Mouse (Mus musculus) intestine, embryonic 14.5 days (tissue): ENCODE results near the gene Snx6. TPM values are rescaled to one million over a fixed set of nuclear protein-coding genes. Genes with fewer than 3 reads are reported as not detected.

ENCODE experiments used
- ATAC-seq: fragments of 200-750 bp; cut with Nextera tagmentation; replicated peaks from 2 replicates; pipeline ENCODE4 v1.8.0; 2017; ENCODE audit warnings: low read depth, moderate number of reproducible peaks, moderate TSS enrichment, moderate library complexity; ENCODE audit not compliant: low FRiP score, low TSS enrichment
- DNase-seq: peaks from one replicate; pipeline ENCODE4 v3.0.0-alpha.2; 2018; ENCODE audit warnings: low spot score
- H3K27ac ChIP-seq: fragments of 300-500 bp; sonication (generic); 2 replicates; pipeline ENCODE4 v1.5.1; 2014; ENCODE audit warnings: low read depth, mild to moderate bottlenecking, control low read depth
- H3K27me3 ChIP-seq: fragments of 300-500 bp; sonication (generic); replicated peaks from 2 replicates; pipeline ENCODE4 v1.6.1; 2014; ENCODE audit warnings: low read length, control low read depth; ENCODE audit not compliant: control insufficient read depth, insufficient read depth
- H3K36me3 ChIP-seq: fragments of 300-500 bp; sonication (generic); 2 replicates; pipeline ENCODE4 v1.6.1; 2014; ENCODE audit warnings: low read length, control low read depth; ENCODE audit not compliant: control insufficient read depth, insufficient read depth
- H3K4me1 ChIP-seq: fragments of 300-500 bp; sonication (generic); replicated peaks from 2 replicates; pipeline ENCODE4 v1.6.1; 2014; ENCODE audit warnings: low read length, control low read depth, mixed read lengths; ENCODE audit not compliant: control insufficient read depth, insufficient read depth
- H3K4me2 ChIP-seq: fragments of 300-500 bp; sonication (generic); 2 replicates; pipeline ENCODE4 v1.6.1; 2014; ENCODE audit warnings: low read length
- H3K4me3 ChIP-seq: fragments of 300-500 bp; sonication (generic); 2 replicates; pipeline ENCODE4 v1.5.1; 2014; ENCODE audit warnings: low read depth, low read length, control low read depth, mixed read lengths
- H3K9ac ChIP-seq: fragments of 300-500 bp; sonication (generic); 2 replicates; pipeline ENCODE4 v1.6.1; 2014; ENCODE audit warnings: mild to moderate bottlenecking, low read length
- H3K9me3 ChIP-seq: fragments of 300-500 bp; sonication (generic); 2 replicates; pipeline ENCODE4 v1.6.1; 2016; ENCODE audit warnings: low read length, control low read depth; ENCODE audit not compliant: control insufficient read depth
- WGBS: fragments of 180-500 bp; shearing (Covaris S2); extraction: QIAGEN DNeasy Blood & Tissue Kit; methylation state at CpG from one replicate; pipeline ENCODE4 v1.1.7; 2014; 5-methylcytosine and 5-hydroxymethylcytosine counted together
- polyA plus RNA-seq: library from polyadenylated mRNA; unstranded; fragments of >200 nt; fragmentation: Nextera tagmentation; extraction: Ambion mirVana; gene quantifications from 2 replicates; pipeline ENCODE4 v1.2.1, GENCODE M21; 2014

The Snx6 gene
- polyA plus RNA-seq, 1 experiment from 2014 or later: 178 TPM

DNA sequence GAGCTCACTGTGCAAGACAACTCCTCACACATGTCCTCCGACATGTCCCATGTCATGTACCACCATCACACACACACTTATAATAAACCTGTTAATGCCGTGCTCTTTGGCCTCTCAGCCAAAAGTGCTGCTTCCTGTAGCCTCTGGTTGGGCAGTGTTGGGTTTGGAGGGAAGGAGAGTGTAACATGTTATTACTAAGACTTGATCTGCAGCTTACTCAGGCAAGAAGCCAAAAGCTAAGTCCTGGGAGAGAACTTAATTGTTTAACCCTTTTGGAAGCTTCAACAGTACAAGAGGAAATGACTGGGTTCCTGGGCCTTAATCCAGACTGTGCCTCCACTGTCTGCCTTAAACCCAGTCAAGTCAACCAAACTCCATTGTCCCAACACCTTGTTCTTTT lies 14.6 kb upstream of the Snx6 start:
- H3K4me3 ChIP-seq: no peak overlapping the region
- H3K9ac ChIP-seq: no peak overlapping the region
- DNase-seq: no peak
- WGBS: 65% methylated on average over 2 of the region's 2 CpGs
- no peak overlapping the region for H3K27ac ChIP-seq
- no peaks in the 10 kb centered on the region for H3K27me3 ChIP-seq
- H3K4me2 ChIP-seq: no peak overlapping the region
- no peaks in the 10 kb centered on the region for H3K9me3 ChIP-seq
- no peak for ATAC-seq
- no peaks in the 10 kb centered on the region; the same call in 1 of the 2 replicates for H3K4me1 ChIP-seq
- no peaks in the 10 kb centered on the region for H3K36me3 ChIP-seq

GRCm38 (mm10) chr12:54807481-54807880 lies 12.0 kb upstream of the Snx6 start:
- no peaks in the 10 kb centered on the region for H3K36me3 ChIP-seq
- DNase-seq (no peak), ATAC-seq (no peak)
- H3K9ac ChIP-seq: no peak overlapping the region
- no peak overlapping the region for H3K4me2 ChIP-seq
- H3K4me1 ChIP-seq: no peaks in the 10 kb centered on the region; the same call in 1 of the 2 replicates
- WGBS: 55% methylated on average over 6 of the region's 6 CpGs
- no peaks in the 10 kb centered on the region for H3K27me3 ChIP-seq
- H3K9me3 ChIP-seq: no peaks in the 10 kb centered on the region
- H3K27ac ChIP-seq: no peak overlapping the region
- H3K4me3 ChIP-seq: no peak overlapping the region

DNA sequence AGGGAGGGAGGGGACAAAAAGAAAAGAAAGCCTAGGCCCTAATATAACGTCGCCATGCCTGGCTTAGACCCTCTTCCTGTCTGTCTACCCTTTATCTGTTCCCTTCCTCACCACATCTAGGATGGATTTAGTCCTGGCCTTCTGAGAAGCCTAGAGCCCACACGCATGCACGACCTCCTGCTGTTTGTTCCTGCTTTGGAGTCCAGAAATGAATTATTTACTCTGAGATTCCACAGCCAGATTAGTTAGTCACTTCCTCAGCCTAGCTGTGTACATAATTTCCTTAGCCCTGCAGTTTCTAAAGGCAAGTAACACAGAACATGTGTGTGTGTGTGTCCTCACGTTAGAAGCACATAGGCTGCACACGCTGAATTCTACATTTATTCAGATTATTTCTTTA lies 10.6 kb upstream of the Snx6 start:
- Histone ChIP-seq H3K27me3 (no peaks in the 10 kb centered on the region), H3K36me3 (no peaks in the 10 kb centered on the region), H3K4me3 (no peak overlapping the region), H3K4me2 (no peak overlapping the region), H3K9me3 (no peaks in the 10 kb centered on the region), H3K9ac (no peak overlapping the region), H3K27ac (no peak overlapping the region), H3K4me1 (no peaks in the 10 kb centered on the region; the same call in 1 of the 2 replicates)
- WGBS: 48% methylated on average over 6 of the region's 6 CpGs
- no peak for DNase-seq
- no peak for ATAC-seq

DNA sequence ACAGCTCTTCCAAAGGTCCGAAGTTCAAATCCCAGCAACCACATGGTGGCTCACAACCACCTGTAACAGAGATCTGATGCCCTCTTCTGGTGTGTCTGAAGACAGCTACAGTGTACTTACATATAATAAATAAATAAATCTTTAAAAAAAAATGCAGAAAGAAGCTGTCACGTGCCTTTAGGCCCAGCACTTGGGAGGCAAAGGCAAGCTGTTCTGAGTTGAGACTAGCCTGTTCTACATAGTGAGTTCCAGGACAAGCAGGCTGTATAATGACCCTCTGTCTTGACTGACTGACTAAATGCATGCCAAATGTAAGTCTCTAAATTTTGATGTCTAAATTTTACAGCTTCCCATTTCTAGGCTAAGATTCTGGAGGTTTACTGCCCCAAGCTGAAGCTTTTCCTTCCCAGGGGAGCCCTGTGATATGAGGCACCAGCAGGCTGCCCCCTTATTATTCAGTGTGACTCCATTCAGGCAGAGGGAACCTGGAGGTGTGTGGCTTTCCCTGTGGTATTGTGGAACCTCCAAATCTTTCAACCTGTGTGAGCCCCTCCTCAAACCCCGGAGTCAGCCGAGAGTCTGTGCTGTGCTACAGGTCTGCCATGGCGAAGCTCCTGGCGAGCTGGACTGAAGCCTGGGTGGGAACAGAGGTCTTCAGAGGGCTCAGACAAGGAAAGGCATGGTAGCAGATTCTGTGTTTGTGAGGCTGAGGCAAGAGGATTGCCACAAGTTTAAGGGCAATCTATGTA lies 9.9 kb upstream of the Snx6 start:
- Histone ChIP-seq H3K27me3 (no peaks in the 10 kb centered on the region), H3K4me2 (no peak overlapping the region), H3K4me3 (no peak overlapping the region), H3K9me3 (no peaks in the 10 kb centered on the region), H3K27ac (no peak overlapping the region), H3K4me1 (no peaks in the 10 kb centered on the region; the same call in 1 of the 2 replicates), H3K9ac (no peak overlapping the region), H3K36me3 (no peaks in the 10 kb centered on the region)
- DNase-seq: no peak
- no peak for ATAC-seq
- WGBS: 80% methylated on average over 6 of the region's 6 CpGs

- no peak for ATAC-seq
- Histone ChIP-seq H3K9me3 (no peaks in the 10 kb centered on the region), H3K4me2 (no peak overlapping the region), H3K4me1 (no peaks in the 10 kb centered on the region), H3K27me3 (no peaks in the 10 kb centered on the region), H3K36me3 (no peaks in the 10 kb centered on the region), H3K27ac (no peak overlapping the region), H3K9ac (no peak overlapping the region), H3K4me3 (no peak overlapping the region)
- WGBS: 78% methylated on average over 3 of the region's 3 CpGs
- no peak for DNase-seq
Observed at GRCm38 (mm10) chr12:54803531-54803930, 8.0 kb upstream of the Snx6 start.

GRCm38 (mm10) chr12:54796516-54797195 lies 1.2 kb upstream of the Snx6 start:
- no peak for ATAC-seq
- no peaks in the 10 kb centered on the region for H3K9me3 ChIP-seq
- no peak overlapping the region for H3K9ac ChIP-seq
- H3K27me3 ChIP-seq: no peaks in the 10 kb centered on the region
- no peak overlapping the region for H3K27ac ChIP-seq
- WGBS: 86% methylated on average over 8 of the region's 8 CpGs
- H3K4me2 ChIP-seq: no peak overlapping the region
- no peak for DNase-seq
- no peak overlapping the region for H3K4me3 ChIP-seq
- H3K36me3 ChIP-seq: no peaks in the 10 kb centered on the region
- H3K4me1 ChIP-seq: peaks cover 14% of the 10 kb centered on the region

GRCm38 (mm10) chr12:54794392-54794791 lies 1.1 kb downstream of the Snx6 start:
- WGBS: 17% methylated on average over 3 of the region's 3 CpGs
- no peak for ATAC-seq

GRCm38 (mm10) chr12:54791465-54791864 lies 4.0 kb downstream of the Snx6 start:
- DNase-seq: no peak
- Histone ChIP-seq H3K27ac (no peak overlapping the region), H3K4me2 (no peak overlapping the region), H3K36me3 (peaks cover 6% of the 10 kb centered on the region), H3K9me3 (no peaks in the 10 kb centered on the region), H3K4me1 (peaks cover 39% of the 10 kb centered on the region), H3K27me3 (no peaks in the 10 kb centered on the region), H3K9ac (no peak overlapping the region), H3K4me3 (no peak overlapping the region)
- WGBS: 82% methylated on average over 8 of the region's 8 CpGs
- ATAC-seq: no peak

More at GRCm38 (mm10) chr12:54794392-54794791, 1.1 kb downstream of the Snx6 start:
- Histone ChIP-seq H3K27ac (no peak overlapping the region), H3K27me3 (no peaks in the 10 kb centered on the region), H3K4me1 (peaks cover 34% of the 10 kb centered on the region), H3K9me3 (no peaks in the 10 kb centered on the region), H3K9ac (peak overlapping the region; percentile 99), H3K4me2 (peak overlapping the region; percentile 70), H3K4me3 (peak overlapping the region; percentile 98), H3K36me3 (no peaks in the 10 kb centered on the region; the same call in 1 of the 2 replicates)
- no peak for DNase-seq
